Mouse (Mus musculus): ENCODE results near the gene Trip12. TPM values are rescaled to one million over a fixed set of nuclear protein-coding genes. Genes with fewer than 3 reads are reported as not detected.

Trip12 gene
- total RNA-seq, 2 experiments from 2014 or later, result 113 to 203 TPM

GRCm38 (mm10) chr1:84803788-84804187 lies 36.5 kb downstream of the Trip12 start:
- ATAC-seq (replicated peaks; ENCODE audit: low FRiP score, poor library complexity, severe bottlenecking), result no peak

- no peak for ATAC-seq (replicated peaks; ENCODE audit: low FRiP score, poor library complexity, severe bottlenecking)
Measured at GRCm38 (mm10) chr1:84799166-84799565, 41.1 kb downstream of the Trip12 start.

- no peak for ATAC-seq (replicated peaks; ENCODE audit: low FRiP score, poor library complexity, severe bottlenecking)
Measured at GRCm38 (mm10) chr1:84795335-84795734, 45.0 kb downstream of the Trip12 start.

GRCm38 (mm10) chr1:84791393-84791792 lies 48.9 kb downstream of the Trip12 start:
- ATAC-seq (replicated peaks; ENCODE audit: low FRiP score, poor library complexity, severe bottlenecking), result no peak

GRCm38 (mm10) chr1:84780630-84781029 lies 59.7 kb downstream of the Trip12 start:
- no peak for ATAC-seq (replicated peaks; ENCODE audit: low FRiP score, poor library complexity, severe bottlenecking)

- no peak for ATAC-seq (replicated peaks; ENCODE audit: low FRiP score, poor library complexity, severe bottlenecking)
Measured at GRCm38 (mm10) chr1:84777455-84777854, 62.9 kb downstream of the Trip12 start.

GRCm38 (mm10) chr1:84758843-84759242 lies 81.5 kb downstream of the Trip12 start:
- ATAC-seq (replicated peaks; ENCODE audit: low FRiP score, poor library complexity, severe bottlenecking), result no peak

- ATAC-seq (replicated peaks; ENCODE audit: low FRiP score, poor library complexity, severe bottlenecking), result no peak
Measured at GRCm38 (mm10) chr1:84742156-84742555, 98.2 kb downstream of the Trip12 start.

GRCm38 (mm10) chr1:84740080-84740479 lies 100.2 kb downstream of the Trip12 start:
- no peak for ATAC-seq (replicated peaks; ENCODE audit: low FRiP score, poor library complexity, severe bottlenecking)

- ATAC-seq (replicated peaks; ENCODE audit: low FRiP score, poor library complexity, severe bottlenecking), result no peak
Measured at GRCm38 (mm10) chr1:84737097-84737496, 103.2 kb downstream of the Trip12 start.

GRCm38 (mm10) chr1:84733799-84734198 lies 106.5 kb downstream of the Trip12 start:
- ATAC-seq (replicated peaks; ENCODE audit: low FRiP score, poor library complexity, severe bottlenecking), result no peak

- no peak for ATAC-seq (replicated peaks; ENCODE audit: low FRiP score, poor library complexity, severe bottlenecking)
Measured at GRCm38 (mm10) chr1:84731763-84732162, 108.6 kb downstream of the Trip12 start.

GRCm38 (mm10) chr1:84722841-84723240 lies 117.5 kb downstream of the Trip12 start:
- no peak for ATAC-seq (replicated peaks; ENCODE audit: low FRiP score, poor library complexity, severe bottlenecking)

- ATAC-seq (replicated peaks; ENCODE audit: low FRiP score, poor library complexity, severe bottlenecking), result no peak
Measured at GRCm38 (mm10) chr1:84722371-84722770, 117.9 kb downstream of the Trip12 start.

GRCm38 (mm10) chr1:84721942-84722341 lies 118.4 kb downstream of the Trip12 start:
- no peak for ATAC-seq (replicated peaks; ENCODE audit: low FRiP score, poor library complexity, severe bottlenecking)

- ATAC-seq (replicated peaks; ENCODE audit: low FRiP score, poor library complexity, severe bottlenecking), result no peak
Measured at GRCm38 (mm10) chr1:84709810-84710785, 130.2 kb downstream of the Trip12 start.

- no peak for ATAC-seq (replicated peaks; ENCODE audit: low FRiP score, poor library complexity, severe bottlenecking)
Measured at GRCm38 (mm10) chr1:84709406-84709805, 130.9 kb downstream of the Trip12 start.

GRCm38 (mm10) chr1:84700254-84700653 lies 140.1 kb downstream of the Trip12 start:
- no peak for ATAC-seq (replicated peaks; ENCODE audit: low FRiP score, poor library complexity, severe bottlenecking)

- ATAC-seq (replicated peaks; ENCODE audit: low FRiP score, poor library complexity, severe bottlenecking), result no peak
Measured at GRCm38 (mm10) chr1:84697136-84697535, 143.2 kb downstream of the Trip12 start.

GRCm38 (mm10) chr1:84695517-84696411 lies 144.6 kb downstream of the Trip12 start, which contains the start of gene Dner:
Gene Dner (minus strand): TSS chr1:84696221.
- ATAC-seq (replicated peaks; ENCODE audit: low FRiP score, poor library complexity, severe bottlenecking), result no peak

Measured in erythroid progenitor cell, adult 5-6 weeks (primary cell).